Mouse (Mus musculus) liver, embryonic 11.5 days (tissue): Measurements from ENCODE around the gene 2410004B18Rik. TPM values are rescaled to one million over a fixed set of nuclear protein-coding genes. Genes with fewer than 3 reads are reported as not detected.
A peak's percentile ranks its signal among the peaks of the same experiment; 100 is the strongest.
"Not testable (repeated sequence)": the region's sequence is repeated elsewhere in the genome, so short reads cannot be mapped to it uniquely, and the experiment has no call there.

Experiments used
- ATAC-seq: fragments of 200-750 bp; cut with Nextera tagmentation; replicated peaks from 2 replicates; pipeline ENCODE4 v1.8.0; 2017; ENCODE audit warnings: moderate number of reproducible peaks, mild to moderate bottlenecking, moderate TSS enrichment, moderate library complexity; ENCODE audit not compliant: low FRiP score
- DNase-seq: peaks from one replicate; pipeline ENCODE4 v3.0.0-alpha.2; 2017; ENCODE audit warnings: low spot score
- H3K27ac ChIP-seq: fragments of 300-500 bp; sonication (generic); 2 replicates; pipeline ENCODE4 v1.5.1; 2014; ENCODE audit warnings: mild to moderate bottlenecking, low read depth, low read length, control low read depth
- H3K27me3 ChIP-seq: fragments of 300-500 bp; sonication (generic); replicated peaks from 2 replicates; pipeline ENCODE4 v1.6.1; 2014; ENCODE audit warnings: low read length, mixed read lengths; ENCODE audit not compliant: control insufficient read depth, insufficient read depth
- H3K36me3 ChIP-seq: fragments of 300-500 bp; sonication (generic); 2 replicates; pipeline ENCODE4 v1.6.1; 2014; ENCODE audit warnings: mild to moderate bottlenecking, low read length, moderate library complexity, mixed read lengths; ENCODE audit not compliant: control insufficient read depth, insufficient read depth
- H3K4me1 ChIP-seq: fragments of 300-500 bp; sonication (generic); replicated peaks from 2 replicates; pipeline ENCODE4 v1.6.1; 2014; ENCODE audit warnings: low read length, mixed read lengths; ENCODE audit not compliant: control insufficient read depth, insufficient read depth
- H3K4me2 ChIP-seq: fragments of 300-500 bp; sonication (generic); 2 replicates; pipeline ENCODE4 v1.6.1; 2014; ENCODE audit warnings: mild to moderate bottlenecking, control low read depth, moderate library complexity
- H3K4me3 ChIP-seq: fragments of 300-500 bp; sonication (generic); 2 replicates; pipeline ENCODE4 v1.5.1; 2014; ENCODE audit warnings: low read depth, low read length, control low read depth
- H3K9ac ChIP-seq: fragments of 300-500 bp; sonication (generic); 2 replicates; pipeline ENCODE4 v1.6.1; 2014; ENCODE audit warnings: low read depth, low read length, control low read depth
- H3K9me3 ChIP-seq: fragments of 300-500 bp; sonication (generic); 2 replicates; pipeline ENCODE4 v1.6.1; 2016; ENCODE audit warnings: low read length, inconsistent platforms, mixed read lengths; ENCODE audit not compliant: control insufficient read depth
- WGBS: fragments of 180-500 bp; shearing (Covaris S2); extraction: QIAGEN DNeasy Blood & Tissue Kit; methylation state at CpG from one replicate; pipeline ENCODE4 v1.1.7; 2014; 5-methylcytosine and 5-hydroxymethylcytosine counted together
- polyA plus RNA-seq: library from polyadenylated mRNA; unstranded; fragments of >200 nt; fragmentation: Nextera tagmentation; extraction: Ambion mirVana; gene quantifications from 2 replicates; pipeline ENCODE4 v1.2.1, GENCODE M21; 2014

2410004B18Rik gene
- polyA plus RNA-seq, 1 experiment from 2014 or later = 39.6 TPM

GRCm38 (mm10) chr3:145965583-145965982 lies 27.8 kb downstream of the 2410004B18Rik start:
- DNase-seq, H3K36me3 ChIP-seq, H3K4me2 ChIP-seq, H3K4me1 ChIP-seq, H3K27ac ChIP-seq, H3K4me3 ChIP-seq, ATAC-seq, H3K9ac ChIP-seq, H3K9me3 ChIP-seq: not testable (repeated sequence)
- WGBS = 68% methylated on average over 3 of the region's 3 CpGs
- peaks cover 12% of the 10 kb centered on the region for H3K27me3 ChIP-seq

DNA sequence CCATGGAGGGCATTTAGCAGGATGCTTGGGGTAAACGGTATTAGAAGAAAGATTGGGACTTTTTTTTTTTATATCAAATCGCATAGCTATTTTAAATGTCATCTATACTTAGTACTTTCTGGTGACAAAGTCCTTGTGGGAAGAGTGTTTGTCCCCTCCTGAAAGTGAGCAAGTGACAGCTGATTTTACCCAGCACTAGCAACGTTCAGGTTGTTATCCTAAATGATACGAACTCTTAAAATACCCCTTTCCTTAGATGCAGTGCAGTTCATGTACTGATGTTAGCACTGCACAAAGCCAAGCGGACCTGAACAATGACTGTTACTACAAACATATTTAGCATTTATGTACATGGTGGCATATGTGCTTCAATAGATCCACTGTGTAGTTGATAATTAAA lies 29.0 kb downstream of the 2410004B18Rik start:
- Histone ChIP-seq H3K9me3 (no peaks in the 10 kb centered on the region), H3K4me3 (no peak overlapping the region), H3K4me1 (peaks cover 10% of the 10 kb centered on the region), H3K27me3 (peaks cover 12% of the 10 kb centered on the region), H3K4me2 (no peak overlapping the region), H3K9ac (no peak overlapping the region), H3K36me3 (no peaks in the 10 kb centered on the region), H3K27ac (no peak overlapping the region)
- WGBS = 86% methylated on average over 5 of the region's 5 CpGs
- ATAC-seq (no peak), DNase-seq (no peak)

GRCm38 (mm10) chr3:145969031-145969501 lies 31.3 kb downstream of the 2410004B18Rik start:
- Histone ChIP-seq H3K27me3 (no peaks in the 10 kb centered on the region), H3K9me3 (peaks cover 5% of the 10 kb centered on the region; the same call in 1 of the 2 replicates), H3K27ac (no peak overlapping the region), H3K36me3 (no peaks in the 10 kb centered on the region), H3K4me2 (peak overlapping the region; percentile 1; the same call in 1 of the 2 replicates), H3K4me1 (no peaks in the 10 kb centered on the region; the same call in none of the 2 replicates), H3K4me3 (no peak overlapping the region), H3K9ac (no peak overlapping the region)
- WGBS = 31% methylated on average over 14 of the region's 14 CpGs
- ATAC-seq (0 out of 2 replicates have a peak, but pooled peaks have one; percentile 24), DNase-seq (no peak)

DNA sequence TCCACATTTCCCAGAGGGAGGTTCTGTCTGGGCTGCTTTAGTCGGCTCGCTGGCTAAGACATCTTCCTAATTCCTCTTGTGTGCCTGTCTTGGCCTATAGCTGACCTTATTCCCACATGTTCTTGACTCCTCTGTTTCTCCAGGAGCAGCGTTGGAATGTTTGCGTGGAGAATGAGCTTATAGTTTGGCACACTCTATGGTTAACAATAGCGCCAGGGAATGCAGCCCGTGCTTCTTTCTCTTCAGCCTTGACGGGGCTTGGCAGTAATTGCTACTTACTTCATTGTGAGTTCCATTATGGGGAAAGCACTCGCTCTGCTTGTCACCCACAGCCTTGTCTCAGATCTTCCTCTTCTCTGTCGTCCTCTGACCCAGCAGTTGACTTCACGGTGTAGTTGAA lies 33.7 kb downstream of the 2410004B18Rik start:
- 84% methylated on average over 10 of the region's 10 CpGs for WGBS
- Histone ChIP-seq H3K9ac (no peak overlapping the region), H3K27me3 (no peaks in the 10 kb centered on the region), H3K4me1 (no peaks in the 10 kb centered on the region), H3K4me3 (no peak overlapping the region), H3K9me3 (peaks cover 13% of the 10 kb centered on the region; the same call in 1 of the 2 replicates), H3K4me2 (no peak overlapping the region), H3K27ac (no peak overlapping the region), H3K36me3 (no peaks in the 10 kb centered on the region)
- ATAC-seq (no peak), DNase-seq (no peak)

- Histone ChIP-seq H3K9me3 (peaks cover 17% of the 10 kb centered on the region; the same call in 1 of the 2 replicates), H3K36me3 (no peaks in the 10 kb centered on the region), H3K9ac (no peak overlapping the region), H3K27me3 (no peaks in the 10 kb centered on the region), H3K4me2 (no peak overlapping the region), H3K4me3 (no peak overlapping the region), H3K4me1 (no peaks in the 10 kb centered on the region), H3K27ac (no peak overlapping the region)
- whole genome bisulfite sequencing = 88% methylated on average over 7 of the region's 7 CpGs
- DNase-seq (no peak), ATAC-seq (no peak)
These were observed 37.2 kb downstream of the 2410004B18Rik start for GRCm38 (mm10) chr3:145974986-145975385.

- 76% methylated on average over 7 of the region's 7 CpGs for WGBS
- Histone ChIP-seq H3K4me3 (no peak overlapping the region), H3K27me3 (peaks cover 20% of the 10 kb centered on the region), H3K4me2 (no peak overlapping the region), H3K4me1 (no peaks in the 10 kb centered on the region; the same call in 1 of the 2 replicates), H3K9me3 (no peaks in the 10 kb centered on the region), H3K36me3 (no peaks in the 10 kb centered on the region), H3K9ac (no peak overlapping the region), H3K27ac (no peak overlapping the region)
- no peak for DNase-seq
- ATAC-seq = no peak
These were observed 47.6 kb downstream of the 2410004B18Rik start for GRCm38 (mm10) chr3:145985333-145985925.

GRCm38 (mm10) chr3:145986317-145987001 lies 48.6 kb downstream of the 2410004B18Rik start:
- Histone ChIP-seq H3K9me3 (no peaks in the 10 kb centered on the region), H3K4me1 (no peaks in the 10 kb centered on the region; the same call in 1 of the 2 replicates), H3K4me3 (no peak overlapping the region), H3K9ac (no peak overlapping the region), H3K27me3 (peaks cover 20% of the 10 kb centered on the region), H3K36me3 (no peaks in the 10 kb centered on the region; the same call in 1 of the 2 replicates), H3K27ac (no peak overlapping the region), H3K4me2 (peak overlapping the region; percentile 93; the same call in 1 of the 2 replicates)
- DNase-seq (no peak), ATAC-seq (no peak)
- WGBS = 69% methylated on average over 6 of the region's 6 CpGs

DNA sequence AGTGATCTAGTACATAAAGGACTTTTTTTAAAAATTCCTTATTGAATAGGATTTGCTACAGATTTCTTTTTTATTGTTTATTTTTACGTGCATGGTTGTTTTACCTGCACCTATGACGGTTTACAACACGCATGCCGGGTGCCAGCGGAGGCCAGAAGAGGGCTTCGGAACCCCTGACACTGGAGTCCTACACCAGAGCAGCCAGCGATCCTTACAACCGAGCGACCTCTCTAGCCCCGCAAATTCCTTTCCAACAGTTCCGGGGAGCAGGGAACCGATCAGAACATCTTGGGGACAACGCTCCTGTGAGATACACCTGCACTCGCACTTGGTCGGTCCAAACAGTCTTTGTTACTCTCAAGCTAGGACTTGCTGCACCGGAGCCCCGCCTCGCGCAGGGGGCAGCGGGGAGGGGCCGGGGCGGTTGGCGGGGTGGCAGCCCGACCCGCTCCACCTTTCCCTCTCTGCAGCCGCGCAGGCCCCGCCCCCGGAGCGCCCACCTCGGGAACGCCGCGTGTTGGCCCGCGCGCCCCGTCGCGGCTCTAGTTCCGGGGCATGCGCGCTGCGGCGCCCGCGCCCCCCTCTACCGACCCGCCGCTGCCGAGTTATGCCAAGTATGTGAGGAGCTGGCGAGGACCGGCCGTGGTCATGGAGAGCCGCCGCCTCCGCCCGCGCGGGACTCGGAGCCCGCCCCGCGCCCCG lies 49.6 kb downstream of the 2410004B18Rik start, which contains the start of gene Syde2:
Gene Syde2 (plus strand): TSS at position 603 of the 702 bp plus-strand sequence.
- no peaks in the 10 kb centered on the region; the same call in 1 of the 2 replicates for H3K36me3 ChIP-seq
- ATAC-seq (peak; percentile 73), DNase-seq (peak; percentile 85)
- H3K9me3 ChIP-seq = no peaks in the 10 kb centered on the region
- peak within 1 kb of the TSS; percentile 80 for H3K9ac ChIP-seq
- H3K4me1 ChIP-seq = peaks cover 3% of the 10 kb centered on the region; the same call in 1 of the 2 replicates
- H3K27me3 ChIP-seq = peaks cover 20% of the 10 kb centered on the region
- peak within 1 kb of the TSS; percentile 91 for H3K27ac ChIP-seq
- H3K4me2 ChIP-seq = peak within 1 kb of the TSS; percentile 93
- peak within 1 kb of the TSS; percentile 74 for H3K4me3 ChIP-seq
- WGBS = 2% methylated on average over 65 of the region's 65 CpGs
